Mouse (Mus musculus): ENCODE measurements around the gene Vhl.

DNA sequence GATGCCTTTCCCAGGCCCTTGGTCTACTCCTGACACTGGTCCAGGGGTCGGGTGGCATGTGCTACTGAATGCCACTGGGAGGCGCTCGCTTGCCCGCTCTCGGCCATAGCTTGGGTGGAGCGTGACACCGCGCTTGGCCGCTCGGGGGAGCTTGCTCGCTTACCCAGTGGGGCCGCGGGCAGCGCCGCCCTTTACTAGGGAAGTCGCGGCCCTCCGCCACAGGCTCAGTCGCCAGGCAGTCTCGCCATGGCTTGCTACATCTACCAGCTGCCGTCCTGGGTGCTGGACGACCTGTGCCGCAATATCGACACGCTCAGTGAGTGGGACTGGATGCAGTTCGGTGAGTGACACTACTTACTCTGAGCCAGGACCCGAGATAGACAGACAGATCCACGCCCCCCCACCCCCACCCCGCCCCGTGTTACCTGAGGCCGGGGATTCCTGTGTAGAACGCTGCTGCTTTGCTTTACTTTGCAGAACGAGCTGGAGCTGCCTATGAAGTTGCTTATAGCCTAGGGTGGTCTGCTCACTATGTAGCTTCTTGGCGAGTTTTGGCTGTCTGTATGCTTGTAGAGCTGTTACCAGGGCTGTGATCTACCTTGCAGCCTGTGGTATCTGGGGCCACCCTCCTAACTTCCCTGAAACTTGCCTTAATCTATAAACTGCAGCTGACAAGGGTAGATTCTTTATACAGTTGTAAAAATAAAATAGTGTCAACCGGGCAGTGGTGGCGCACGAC lies 14.7 kb downstream of the Vhl start, which contains the start of gene Irak2:
- TF ChIP-seq CTCF (conservative IDR thresholded peaks at IDR 0.05; ENCODE audit: low read length) (peak; percentile 62), POU5F1 (IDR thresholded peaks at IDR 0.05; ENCODE audit: borderline replicate concordance, low read length) (no peak)
